Mouse (Mus musculus) C2C12 (cell line): ENCODE results near the gene Aars2. TPM values are rescaled to one million over a fixed set of nuclear protein-coding genes. Genes with fewer than 3 reads are reported as not detected.

Experiments used
- H3K27me3 ChIP-seq: one replicate; pipeline ENCODE4 v1.6.1; 2011; ENCODE audit not compliant: control insufficient read depth, insufficient read depth, insufficient read length
- H3K36me3 ChIP-seq: one replicate; pipeline ENCODE4 v1.6.1; 2011; ENCODE audit not compliant: control insufficient read depth, insufficient read depth
- H3K4me3 ChIP-seq: one replicate; pipeline ENCODE4 v1.5.1; 2011; ENCODE audit warnings: mild to moderate bottlenecking, control low read depth; ENCODE audit not compliant: poor library complexity, insufficient read depth, severe bottlenecking
- H3K79me2 ChIP-seq: one replicate; pipeline ENCODE4 v1.6.1; 2011; ENCODE audit not compliant: control insufficient read depth, insufficient read depth
- H3K79me3 ChIP-seq: one replicate; pipeline ENCODE4 v1.6.1; 2011; ENCODE audit warnings: low read depth, control low read depth
- H3ac ChIP-seq: one replicate; pipeline ENCODE3; 2011; ENCODE audit warnings: low read depth; ENCODE audit not compliant: control insufficient read depth, insufficient read length
- CEBPB ChIP-seq: IDR thresholded peaks from one replicate; pipeline ENCODE4 v1.6.1; 2011; ENCODE audit warnings: low read depth, mild to moderate bottlenecking, control low read depth, moderate library complexity
- CTCF ChIP-seq: IDR thresholded peaks from one replicate; pipeline ENCODE4 v1.5.1; 2011; ENCODE audit not compliant: control insufficient read depth, insufficient read depth, insufficient read length
- FOSL1 ChIP-seq: IDR thresholded peaks from one replicate; pipeline ENCODE4 v1.8.0; 2011; ENCODE audit warnings: mild to moderate bottlenecking, low read length; ENCODE audit not compliant: poor library complexity, insufficient read depth, severe bottlenecking
- MAX ChIP-seq: IDR thresholded peaks from one replicate; pipeline ENCODE4 v1.6.1; 2011; ENCODE audit warnings: mild to moderate bottlenecking, control low read depth
- MYOD1 ChIP-seq: IDR thresholded peaks from one replicate; pipeline ENCODE4 v1.6.1; 2011; ENCODE audit warnings: low read depth; ENCODE audit not compliant: control insufficient read depth, insufficient read length
- MYOG ChIP-seq: IDR thresholded peaks from one replicate; pipeline ENCODE4 v1.6.1; 2011; ENCODE audit not compliant: control insufficient read depth, insufficient read length; ENCODE audit errors: extremely low read depth
- USF1 ChIP-seq: IDR thresholded peaks from one replicate; pipeline ENCODE4 v1.6.1; 2011; ENCODE audit warnings: low read depth, mild to moderate bottlenecking, control low read depth, moderate library complexity
- polyA plus RNA-seq: library from polyadenylated mRNA; unstranded; fragments of >200 nt; fragmentation: generic; extraction: Trizol; gene quantifications from one replicate; pipeline ENCODE4 v1.2.1, GENCODE M21; 2012; ENCODE audit warnings: missing spikeins

Aars2 gene
- polyA plus RNA-seq, 1 experiment, result 14.3 TPM

GRCm38 (mm10) chr17:45516488-45516887, 9.8 kb downstream of the Aars2 start:
- Histone ChIP-seq H3K36me3 (no peaks in the 10 kb centered on the region), H3K79me2 (no peaks in the 10 kb centered on the region), H3K79me3 (no peaks in the 10 kb centered on the region), H3ac (no peak overlapping the region), H3K4me3 (no peak overlapping the region), H3K27me3 (no peaks in the 10 kb centered on the region)
- TF ChIP-seq CTCF (peak; percentile 30), FOSL1 (no peak), MYOG (no peak)

GRCm38 (mm10) chr17:45517135-45517534, 10.5 kb downstream of the Aars2 start:
- Histone ChIP-seq H3K79me2 (no peaks in the 10 kb centered on the region), H3K27me3 (no peaks in the 10 kb centered on the region), H3K36me3 (no peaks in the 10 kb centered on the region)

GRCm38 (mm10) chr17:45517549-45518215, 11.0 kb downstream of the Aars2 start:
- TF ChIP-seq CTCF, result no peak
- TF ChIP-seq CEBPB, result no peak
- TF ChIP-seq MYOD1, result no peak
- no peak for TF ChIP-seq FOSL1
- TF ChIP-seq MYOG, result no peak
- TF ChIP-seq USF1, result no peak
- TF ChIP-seq MAX, result no peak
- Histone ChIP-seq H3K79me3 (no peaks in the 10 kb centered on the region), H3K36me3 (no peaks in the 10 kb centered on the region), H3K4me3 (no peak overlapping the region), H3K79me2 (no peaks in the 10 kb centered on the region), H3K27me3 (peaks cover 2% of the 10 kb centered on the region), H3ac (no peak overlapping the region)

More at GRCm38 (mm10) chr17:45517135-45517534, 10.5 kb downstream of the Aars2 start:
- Histone ChIP-seq H3ac (no peak overlapping the region), H3K4me3 (no peak overlapping the region), H3K79me3 (no peaks in the 10 kb centered on the region)
- TF ChIP-seq MYOD1, result no peak
- no peak for TF ChIP-seq CTCF
- no peak for TF ChIP-seq MYOG
- TF ChIP-seq USF1, result no peak
- TF ChIP-seq FOSL1, result no peak
- no peak for TF ChIP-seq MAX
- TF ChIP-seq CEBPB, result no peak

- H3K27me3 ChIP-seq, result peaks cover 11% of the 10 kb centered on the region
- TF ChIP-seq FOSL1 (no peak), MYOG (no peak), CTCF (no peak), USF1 (no peak), CEBPB (no peak), MAX (no peak), MYOD1 (no peak)
- H3K79me2 ChIP-seq, result no peaks in the 10 kb centered on the region
- H3K79me3 ChIP-seq, result no peaks in the 10 kb centered on the region
- H3K4me3 ChIP-seq, result no peak overlapping the region
- no peaks in the 10 kb centered on the region for H3K36me3 ChIP-seq
- H3ac ChIP-seq, result no peak overlapping the region
Measured at GRCm38 (mm10) chr17:45518766-45519475, 12.3 kb downstream of the Aars2 start.

GRCm38 (mm10) chr17:45520136-45520535, 13.5 kb downstream of the Aars2 start:
- Histone ChIP-seq H3K36me3 (no peaks in the 10 kb centered on the region), H3ac (no peak overlapping the region), H3K27me3 (peaks cover 24% of the 10 kb centered on the region), H3K4me3 (no peak overlapping the region), H3K79me3 (no peaks in the 10 kb centered on the region), H3K79me2 (no peaks in the 10 kb centered on the region)
- TF ChIP-seq CTCF, result no peak
- no peak for TF ChIP-seq MAX
- no peak for TF ChIP-seq CEBPB
- TF ChIP-seq FOSL1, result no peak
- TF ChIP-seq MYOD1, result no peak
- TF ChIP-seq USF1, result no peak
- TF ChIP-seq MYOG, result no peak

GRCm38 (mm10) chr17:45523263-45523662, 16.6 kb downstream of the Aars2 start, which contains the start of gene Tcte1:
TSS of gene Tcte1 (plus strand) at chr17:45523434.
- no peak for TF ChIP-seq USF1
- TF ChIP-seq MYOD1, result no peak
- TF ChIP-seq FOSL1, result no peak
- no peak for TF ChIP-seq CTCF
- H3ac ChIP-seq, result no peak within 1 kb of the TSS
- no peaks in the 10 kb centered on the region for H3K79me2 ChIP-seq
- H3K79me3 ChIP-seq, result no peaks in the 10 kb centered on the region
- peaks cover 40% of the 10 kb centered on the region for H3K27me3 ChIP-seq
- H3K36me3 ChIP-seq, result no peaks in the 10 kb centered on the region
- no peak within 1 kb of the TSS for H3K4me3 ChIP-seq
